In genomic region chr11:6504689-6505088, GRCm38 (mm10) we compare ENCODE assay signal across 14 mouse cellular contexts. TPM values are rescaled to one million over a fixed set of nuclear protein-coding genes. Genes with fewer than 3 reads are reported as not detected.
DNase-seq lines count a peak whose midpoint lies in the region; ATAC-seq lines count a peak whose summit lies in the region.
"Had no signal": no experiment of that assay in that cellular context is flagged by ENCODE, and none has a peak within 500 bp of the region (broad histone marks: within the 10 kb centered on the region; RNA-seq: fewer than 3 reads in every experiment).

No protein-coding gene starts in this region.

- H3K27ac ChIP-seq in liver, embryonic 15.5 days (replicated peaks) = no peak overlapping the region
- H3K27ac ChIP-seq: hindbrain, postnatal 0 days; kidney, embryonic 15.5 days; macrophage had no signal

- H3K4me1 ChIP-seq in liver, embryonic 15.5 days (replicated peaks) = no peaks in the 10 kb centered on the region
- H3K4me1 ChIP-seq: kidney, embryonic 15.5 days had no signal

- H3K4me3 ChIP-seq in liver, embryonic 15.5 days (replicated peaks) = no peak overlapping the region
- H3K4me3 ChIP-seq: kidney, embryonic 15.5 days had no signal

- DNase-seq in heart, adult 11 months = peak; percentile 81
- no peak for DNase-seq in heart, adult 8-10 months (ENCODE audit: low spot score)
- DNase-seq in gastrocnemius, adult 18-20 months (ENCODE audit: low spot score) = no peak
- no peak for DNase-seq in kidney, postnatal 25 days
- DNase-seq in gastrocnemius, adult 8-10 months (ENCODE audit: low spot score in 2 of 2) = no peak
- DNase-seq: adrenal gland, adult 2 months; heart, adult 18-20 months; retina, postnatal 1 day had no signal

- no peaks in the 10 kb centered on the region for H3K9me3 ChIP-seq in liver, embryonic 15.5 days (replicated peaks)
- H3K9me3 ChIP-seq: kidney, embryonic 15.5 days had no signal

- WGBS in liver, embryonic 15.5 days (ENCODE audit: insufficient replicate concordance) = 55% methylated on average over 6 of the region's 6 CpGs

- peak; percentile 40 for ATAC-seq in common myeloid progenitor, adult 5-6 weeks (replicated peaks; ENCODE audit: low read depth, poor library complexity, severe bottlenecking)
- ATAC-seq in liver, embryonic 15.5 days (ENCODE audit: insufficient read depth) = 0 out of 2 replicates have a peak, but pooled peaks have one; percentile 51
- ATAC-seq in megakaryocyte, adult 5-6 weeks (ENCODE audit: poor library complexity, severe bottlenecking) = peak; percentile 58; the same call in 1 of the 2 replicates
- ATAC-seq: hindbrain, postnatal 0 days had no signal

- H3K27me3 ChIP-seq in liver, embryonic 15.5 days = no peaks in the 10 kb centered on the region
- H3K27me3 ChIP-seq: kidney, embryonic 15.5 days had no signal

- H3K36me3 ChIP-seq in liver, embryonic 15.5 days (replicated peaks) = 0 out of 2 replicates have a peak, but pooled peaks cover 4% of the 10 kb centered on the region
- H3K36me3 ChIP-seq: kidney, embryonic 15.5 days had no signal

- H3K4me2 ChIP-seq in liver, embryonic 15.5 days = no peak overlapping the region
- H3K4me2 ChIP-seq: kidney, embryonic 15.5 days had no signal

- no peak overlapping the region for H3K9ac ChIP-seq in liver, embryonic 15.5 days
- H3K9ac ChIP-seq: kidney, embryonic 15.5 days had no signal

RNA-seq across cellular contexts. Expression of gene Myo1g, which starts 16.1 kb away (rescaled TPM):
- 1 to 10 TPM in 3 of 4 experiments, under 1 TPM in 1; 0.73 to 2.3 (median 1.2) TPM for total RNA-seq in heart, adult 8-10 months (2022)
- 27.1 and 38.1 TPM in 2 replicates for total RNA-seq in common myeloid progenitor, adult 5-6 weeks (2017)
- polyA plus RNA-seq in liver, embryonic 15.5 days (2015; fragmentation: Nextera tagmentation; extraction: Ambion mirVana) = 9.4 and 9.6 TPM in 2 replicates
- 161 and 175 TPM in 2 replicates for total RNA-seq in megakaryocyte, adult 5-6 weeks (2015)
- 182 and 197 TPM in 2 replicates for total RNA-seq in megakaryocyte, adult 5-6 weeks (2017)
- under 1 TPM; 0.45 to 0.80 TPM for total RNA-seq in gastrocnemius, adult 18-20 months (2021)
- total RNA-seq in gastrocnemius, adult 8-10 months (2022) = under 1 TPM in 3 of 4 experiments, not detected in 1; 0.17 to 0.88 (median 0.61) TPM

RNA-seq across cellular contexts. Expression of gene Purb, which starts 29.0 kb away (rescaled TPM):
- 10 to 100 TPM; 23.2 to 32.4 (median 28.9) TPM for total RNA-seq in heart, adult 8-10 months (2022)
- 65.8 and 78.7 TPM in 2 replicates for total RNA-seq in common myeloid progenitor, adult 5-6 weeks (2017)
- 7.6 TPM in 2 replicates for polyA plus RNA-seq in liver, embryonic 15.5 days (2015; fragmentation: Nextera tagmentation; extraction: Ambion mirVana)
- 54.1 and 63.5 TPM in 2 replicates for total RNA-seq in megakaryocyte, adult 5-6 weeks (2015)
- total RNA-seq in megakaryocyte, adult 5-6 weeks (2017) = 43.7 and 56.3 TPM in 2 replicates
- 10 to 100 TPM; 19.0 to 21.1 TPM for total RNA-seq in gastrocnemius, adult 18-20 months (2021)
- 10 to 100 TPM; 19.1 to 24.8 (median 19.7) TPM for total RNA-seq in gastrocnemius, adult 8-10 months (2022)

RNA-seq across cellular contexts. Expression of gene Ccm2, which starts 42.0 kb away (rescaled TPM):
- 10 to 100 TPM; 26.3 to 33.8 (median 29.8) TPM for total RNA-seq in heart, adult 8-10 months (2022)
- total RNA-seq in common myeloid progenitor, adult 5-6 weeks (2017) = 36.7 and 39.4 TPM in 2 replicates
- 40.1 and 43.9 TPM in 2 replicates for polyA plus RNA-seq in liver, embryonic 15.5 days (2015; fragmentation: Nextera tagmentation; extraction: Ambion mirVana)
- total RNA-seq in megakaryocyte, adult 5-6 weeks (2015) = 32.2 and 32.4 TPM in 2 replicates
- total RNA-seq in megakaryocyte, adult 5-6 weeks (2017) = 63.5 and 63.9 TPM in 2 replicates
- 10 to 100 TPM; 21.9 to 26.8 TPM for total RNA-seq in gastrocnemius, adult 18-20 months (2021)
- total RNA-seq in gastrocnemius, adult 8-10 months (2022) = 10 to 100 TPM; 21.1 to 33.3 (median 27.3) TPM
